Mouse (Mus musculus): ENCODE results near the gene Gm21188.
A peak's percentile ranks its signal among the peaks of the same experiment; 100 is the strongest.
"Not testable (repeated sequence)": the region's sequence is repeated elsewhere in the genome, so short reads cannot be mapped to it uniquely, and the experiment has no call there.

Gene Gm21188

GRCm38 (mm10) chr13:120026911-120027310 is 25.1 kb downstream of the Gm21188 start, which contains the start of gene Gm36079:
Gene Gm36079, minus strand, starts transcription at chr13:120027011.
- not testable (repeated sequence) for DNase-seq (ENCODE audit: low spot score in 2 of 2)

- DNase-seq (ENCODE audit: low spot score in 2 of 2): peak in 1 of 2 experiments; percentile 32
Measured at GRCm38 (mm10) chr13:120026373-120026772, 25.6 kb downstream of the Gm21188 start.

GRCm38 (mm10) chr13:120025576-120025975 is 26.4 kb downstream of the Gm21188 start:
- DNase-seq (ENCODE audit: low spot score in 2 of 2): peak in 1 of 2 experiments; percentile 47

GRCm38 (mm10) chr13:120025004-120025403 is 27.0 kb downstream of the Gm21188 start:
- DNase-seq (ENCODE audit: low spot score in 2 of 2): not testable (repeated sequence)

DNA sequence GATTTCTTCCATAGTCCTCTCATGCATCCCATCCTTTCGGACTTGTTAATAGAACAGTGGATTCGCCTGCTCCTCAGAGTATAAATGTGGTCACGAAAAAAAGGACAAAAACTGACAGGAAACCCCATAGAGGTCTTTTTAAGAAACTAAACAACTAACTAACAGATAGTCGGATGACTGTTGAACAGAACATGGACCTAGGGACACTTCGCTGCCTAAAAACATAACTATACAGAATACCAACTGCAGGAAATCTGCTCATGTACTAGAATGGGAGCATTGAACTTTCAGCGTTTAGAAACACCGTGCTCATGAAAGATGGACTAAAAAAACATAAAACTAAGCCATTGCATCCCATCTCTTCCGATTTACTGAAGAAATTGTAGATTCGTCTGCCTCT is 27.4 kb downstream of the Gm21188 start:
- not testable (repeated sequence) for DNase-seq (ENCODE audit: low spot score in 2 of 2)

- not testable (repeated sequence) for DNase-seq (ENCODE audit: low spot score in 2 of 2)
Measured at GRCm38 (mm10) chr13:120021477-120021876, 30.5 kb downstream of the Gm21188 start.

GRCm38 (mm10) chr13:120015348-120016007 is 36.5 kb downstream of the Gm21188 start:
- not testable (repeated sequence) for DNase-seq (ENCODE audit: low spot score in 2 of 2)

GRCm38 (mm10) chr13:120013962-120014361 is 38.0 kb downstream of the Gm21188 start:
- DNase-seq (ENCODE audit: low spot score in 2 of 2): not testable (repeated sequence)

- not testable (repeated sequence) for DNase-seq (ENCODE audit: low spot score in 2 of 2)
Measured at GRCm38 (mm10) chr13:120013544-120013943, 38.5 kb downstream of the Gm21188 start.

DNA sequence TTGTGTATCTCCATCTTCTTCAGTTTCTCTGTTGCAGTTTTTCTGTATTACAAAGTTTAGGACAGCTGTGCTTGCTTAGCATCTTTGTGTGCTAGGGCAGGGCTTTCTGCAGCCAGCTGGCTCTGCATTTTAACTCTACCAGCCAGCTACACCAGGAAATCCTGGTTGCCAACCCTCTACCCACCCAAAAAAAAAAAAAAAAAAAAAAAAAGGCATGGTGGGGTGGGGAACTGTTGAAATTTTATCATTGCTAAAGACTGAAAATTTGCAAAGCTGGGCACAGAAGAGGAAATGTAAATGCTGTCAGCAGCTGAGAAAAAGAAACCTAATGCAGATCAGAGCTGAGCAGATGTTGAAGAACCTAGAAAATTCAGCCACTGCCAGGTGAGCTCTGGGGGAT is 41.9 kb downstream of the Gm21188 start:
- DNase-seq (ENCODE audit: low spot score in 2 of 2): not testable (repeated sequence)

GRCm38 (mm10) chr13:119999215-119999614 is 52.8 kb downstream of the Gm21188 start:
- DNase-seq (ENCODE audit: low spot score in 2 of 2): not testable (repeated sequence)

DNA sequence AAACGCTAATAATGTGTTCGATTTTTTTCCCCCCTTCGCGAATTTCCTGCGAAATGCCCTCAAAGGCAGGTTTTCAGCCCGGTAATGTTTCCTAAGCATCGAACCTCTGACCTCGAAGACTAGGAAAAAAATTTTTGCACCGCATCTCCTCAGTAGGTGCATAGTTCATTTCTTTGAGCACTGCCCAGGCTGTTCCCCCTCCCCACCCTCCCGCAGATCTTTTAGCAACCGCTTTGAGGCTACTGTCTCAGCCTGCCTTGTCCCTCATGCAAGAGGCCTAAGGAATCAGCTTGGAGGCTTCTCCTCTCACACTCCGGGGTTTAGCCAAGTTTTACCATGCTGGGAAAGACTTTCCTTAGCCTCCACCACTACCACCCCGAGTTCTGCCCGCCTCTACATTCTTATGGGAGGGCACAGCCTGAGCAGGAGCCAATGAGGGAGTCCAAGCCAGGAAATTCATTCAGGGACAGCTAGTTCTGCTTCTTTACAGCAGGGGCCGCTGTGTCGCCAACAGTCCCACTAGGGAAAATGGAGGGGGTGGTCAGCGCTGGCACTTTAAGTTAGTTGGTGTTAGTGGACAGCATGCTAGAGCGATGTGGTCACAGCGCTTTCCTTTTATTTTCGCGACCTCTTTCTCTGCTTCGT is 53.4 kb downstream of the Gm21188 start:
- not testable (repeated sequence) for DNase-seq (ENCODE audit: low spot score in 2 of 2)

DNA sequence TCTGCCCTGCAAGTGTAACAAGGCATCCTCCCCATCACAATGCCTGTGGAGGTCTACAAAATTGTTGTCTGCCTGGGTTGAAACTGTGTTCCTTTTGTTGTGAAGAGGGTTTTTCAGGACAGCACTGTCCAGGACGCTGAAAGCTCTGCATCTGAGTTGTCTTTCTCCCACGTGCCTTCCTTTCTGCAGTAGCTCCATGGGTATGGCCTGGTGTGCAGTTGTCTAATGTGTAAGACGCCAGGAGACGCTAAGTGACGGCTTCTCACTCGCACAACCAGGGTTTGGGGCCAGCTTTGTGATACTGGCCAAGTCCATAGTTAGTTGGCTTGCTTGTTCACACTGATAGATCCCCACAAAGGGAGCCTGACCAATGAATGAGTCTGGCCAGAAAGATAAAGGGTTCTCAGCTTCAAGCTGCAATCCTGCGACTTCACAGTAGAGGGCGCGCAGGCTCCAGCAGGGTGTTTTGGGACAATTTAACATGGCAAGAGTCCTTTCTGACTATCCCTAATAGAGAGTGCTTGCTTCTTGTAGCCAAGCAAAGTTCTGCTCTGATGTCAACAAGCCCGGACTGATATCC is 60.0 kb downstream of the Gm21188 start:
- DNase-seq (ENCODE audit: low spot score in 2 of 2): not testable (repeated sequence)

GRCm38 (mm10) chr13:119991264-119991663 is 60.7 kb downstream of the Gm21188 start:
- not testable (repeated sequence) for DNase-seq (ENCODE audit: low spot score in 2 of 2)

Data from right cerebral cortex, postnatal 10 days (tissue).